Mouse (Mus musculus) heart, embryonic 13.5 days (tissue): ENCODE results near the gene Fry. TPM values are rescaled to one million over a fixed set of nuclear protein-coding genes. Genes with fewer than 3 reads are reported as not detected.

Experiments
- ATAC-seq: fragments of 200-750 bp; cut with Nextera tagmentation; 2 replicates; pipeline ENCODE4 v1.8.0; 2017; ENCODE audit warnings: moderate TSS enrichment; ENCODE audit not compliant: insufficient number of reproducible peaks, low FRiP score, low TSS enrichment; ENCODE audit errors: extremely low read depth
- H3K27ac ChIP-seq: fragments of 300-500 bp; sonication (generic); replicated peaks from 2 replicates; pipeline ENCODE4 v1.5.1; 2015; ENCODE audit warnings: moderate library complexity, mild to moderate bottlenecking, inconsistent platforms
- H3K27me3 ChIP-seq: fragments of 300-500 bp; sonication (generic); replicated peaks from 2 replicates; pipeline ENCODE4 v1.6.1; 2015; ENCODE audit warnings: mild to moderate bottlenecking, inconsistent platforms
- H3K36me3 ChIP-seq: fragments of 300-500 bp; sonication (generic); 2 replicates; pipeline ENCODE4 v1.6.1; 2015; ENCODE audit warnings: mild to moderate bottlenecking, inconsistent platforms
- H3K4me1 ChIP-seq: fragments of 300-500 bp; sonication (generic); 2 replicates; pipeline ENCODE4 v1.6.1; 2015; ENCODE audit warnings: inconsistent platforms
- H3K4me2 ChIP-seq: fragments of 300-500 bp; sonication (generic); 2 replicates; pipeline ENCODE4 v1.6.1; 2015; ENCODE audit warnings: inconsistent platforms, mild to moderate bottlenecking, moderate library complexity
- H3K4me3 ChIP-seq: fragments of 300-500 bp; sonication (generic); 2 replicates; pipeline ENCODE4 v1.5.1; 2015; ENCODE audit warnings: moderate library complexity, mild to moderate bottlenecking, inconsistent platforms
- H3K9ac ChIP-seq: fragments of 300-500 bp; sonication (generic); 2 replicates; pipeline ENCODE4 v1.6.1; 2015; ENCODE audit warnings: inconsistent platforms, mild to moderate bottlenecking, moderate library complexity
- H3K9me3 ChIP-seq: fragments of 300-500 bp; sonication (generic); 2 replicates; pipeline ENCODE4 v1.6.1; 2016; ENCODE audit warnings: inconsistent platforms
- WGBS: fragments of 180-500 bp; shearing (Covaris S2); methylation state at CpG from one replicate; pipeline ENCODE4 v1.1.7; 2015; ENCODE audit warnings: mixed read lengths; 5-methylcytosine and 5-hydroxymethylcytosine counted together
- polyA plus RNA-seq: library from polyadenylated mRNA; unstranded; fragments of >200 nt; fragmentation: Nextera tagmentation; extraction: Ambion mirVana; gene quantifications from 2 replicates; pipeline ENCODE4 v1.2.1, GENCODE M21; 2015

Fry gene
- polyA plus RNA-seq, 1 experiment from 2014 or later = 20.0 TPM

- peaks cover 7% of the 10 kb centered on the region for H3K9me3 ChIP-seq
- WGBS = 65% methylated on average over 6 of the region's 6 CpGs
- H3K4me3 ChIP-seq = no peak overlapping the region
- no peak overlapping the region for H3K9ac ChIP-seq
- peaks cover 17% of the 10 kb centered on the region for H3K4me1 ChIP-seq
- H3K27me3 ChIP-seq = no peaks in the 10 kb centered on the region
- no peak overlapping the region for H3K27ac ChIP-seq
- no peak overlapping the region for H3K4me2 ChIP-seq
- H3K36me3 ChIP-seq = 0 out of 2 replicates have a peak, but pooled peaks cover 3% of the 10 kb centered on the region
- no peak for ATAC-seq
Observed at GRCm38 (mm10) chr5:150173869-150174268, 55.4 kb downstream of the Fry start.

GRCm38 (mm10) chr5:150174950-150175349 is 56.5 kb downstream of the Fry start:
- no peak for ATAC-seq
- peaks cover 7% of the 10 kb centered on the region for H3K9me3 ChIP-seq
- peaks cover 17% of the 10 kb centered on the region for H3K4me1 ChIP-seq
- no peak overlapping the region for H3K27ac ChIP-seq
- H3K36me3 ChIP-seq = 0 out of 2 replicates have a peak, but pooled peaks cover 3% of the 10 kb centered on the region
- H3K27me3 ChIP-seq = no peaks in the 10 kb centered on the region
- H3K4me3 ChIP-seq = no peak overlapping the region
- no peak overlapping the region for H3K4me2 ChIP-seq
- H3K9ac ChIP-seq = no peak overlapping the region

- 74% methylated on average over 13 of the region's 13 CpGs for WGBS
- Histone ChIP-seq H3K4me2 (no peak overlapping the region), H3K9me3 (peaks cover 7% of the 10 kb centered on the region), H3K4me1 (peaks cover 11% of the 10 kb centered on the region), H3K27ac (no peak overlapping the region), H3K9ac (no peak overlapping the region), H3K4me3 (no peak overlapping the region), H3K27me3 (no peaks in the 10 kb centered on the region), H3K36me3 (0 out of 2 replicates have a peak, but pooled peaks cover 3% of the 10 kb centered on the region)
- ATAC-seq = no peak
Observed at GRCm38 (mm10) chr5:150176251-150177015, 58.0 kb downstream of the Fry start.

- Histone ChIP-seq H3K36me3 (0 out of 2 replicates have a peak, but pooled peaks cover 3% of the 10 kb centered on the region), H3K4me3 (no peak overlapping the region), H3K27me3 (no peaks in the 10 kb centered on the region), H3K27ac (no peak overlapping the region), H3K4me2 (no peak overlapping the region), H3K9me3 (peaks cover 7% of the 10 kb centered on the region), H3K9ac (no peak overlapping the region), H3K4me1 (peaks cover 5% of the 10 kb centered on the region)
- no peak for ATAC-seq
- WGBS = 71% methylated on average over 1 of the region's 1 CpGs
Observed at GRCm38 (mm10) chr5:150177757-150178156, 59.3 kb downstream of the Fry start.

- no peak for ATAC-seq
- H3K4me3 ChIP-seq = no peak overlapping the region
- H3K4me2 ChIP-seq = no peak overlapping the region
- no peak overlapping the region for H3K9ac ChIP-seq
- no peaks in the 10 kb centered on the region for H3K27me3 ChIP-seq
- H3K27ac ChIP-seq = no peak overlapping the region
- WGBS = 84% methylated on average over 1 of the region's 2 CpGs
- H3K4me1 ChIP-seq = peaks cover 5% of the 10 kb centered on the region
- H3K9me3 ChIP-seq = peaks cover 12% of the 10 kb centered on the region
- H3K36me3 ChIP-seq = peaks cover 3% of the 10 kb centered on the region; the same call in 1 of the 2 replicates
Observed at GRCm38 (mm10) chr5:150178194-150178801, 59.9 kb downstream of the Fry start.

- ATAC-seq = no peak
- Histone ChIP-seq H3K4me3 (no peak overlapping the region), H3K4me1 (peaks cover 5% of the 10 kb centered on the region), H3K27ac (0 out of 2 replicates have a peak overlapping the region, but pooled peaks have one; percentile 42), H3K36me3 (no peaks in the 10 kb centered on the region; the same call in 1 of the 2 replicates), H3K4me2 (no peak overlapping the region), H3K9me3 (peaks cover 4% of the 10 kb centered on the region; the same call in 1 of the 2 replicates), H3K9ac (no peak overlapping the region), H3K27me3 (no peaks in the 10 kb centered on the region)
- WGBS = 73% methylated on average over 1 of the region's 1 CpGs
Observed at GRCm38 (mm10) chr5:150180985-150181607, 62.7 kb downstream of the Fry start.

GRCm38 (mm10) chr5:150184959-150185358 is 66.5 kb downstream of the Fry start:
- H3K4me1 ChIP-seq = no peaks in the 10 kb centered on the region
- no peaks in the 10 kb centered on the region for H3K27me3 ChIP-seq
- peaks cover 4% of the 10 kb centered on the region; the same call in 1 of the 2 replicates for H3K9me3 ChIP-seq
- WGBS = 93% methylated on average over 3 of the region's 3 CpGs
- H3K36me3 ChIP-seq = no peaks in the 10 kb centered on the region; the same call in 1 of the 2 replicates
- H3K4me2 ChIP-seq = no peak overlapping the region
- no peak overlapping the region for H3K4me3 ChIP-seq
- H3K9ac ChIP-seq = no peak overlapping the region
- no peak overlapping the region for H3K27ac ChIP-seq
- ATAC-seq = no peak

GRCm38 (mm10) chr5:150186121-150186520 is 67.7 kb downstream of the Fry start:
- no peak overlapping the region for H3K4me3 ChIP-seq
- no peaks in the 10 kb centered on the region for H3K4me1 ChIP-seq
- H3K9me3 ChIP-seq = peaks cover 16% of the 10 kb centered on the region
- no peaks in the 10 kb centered on the region for H3K27me3 ChIP-seq
- H3K4me2 ChIP-seq = no peak overlapping the region
- WGBS = 73% methylated on average over 4 of the region's 4 CpGs
- peaks cover 8% of the 10 kb centered on the region; the same call in 1 of the 2 replicates for H3K36me3 ChIP-seq
- ATAC-seq = no peak
- no peak overlapping the region for H3K9ac ChIP-seq
- no peak overlapping the region for H3K27ac ChIP-seq

- no peak overlapping the region for H3K4me2 ChIP-seq
- peaks cover 8% of the 10 kb centered on the region; the same call in 1 of the 2 replicates for H3K36me3 ChIP-seq
- no peaks in the 10 kb centered on the region for H3K4me1 ChIP-seq
- H3K9me3 ChIP-seq = peaks cover 18% of the 10 kb centered on the region
- no peak for ATAC-seq
- H3K27me3 ChIP-seq = no peaks in the 10 kb centered on the region
- H3K27ac ChIP-seq = no peak overlapping the region
- H3K4me3 ChIP-seq = no peak overlapping the region
- H3K9ac ChIP-seq = no peak overlapping the region
- 81% methylated on average over 4 of the region's 4 CpGs for WGBS
Observed at GRCm38 (mm10) chr5:150186676-150187075, 68.2 kb downstream of the Fry start.

- Histone ChIP-seq H3K9me3 (peaks cover 16% of the 10 kb centered on the region), H3K36me3 (peaks cover 8% of the 10 kb centered on the region; the same call in 1 of the 2 replicates), H3K9ac (no peak overlapping the region), H3K27ac (no peak overlapping the region), H3K4me3 (no peak overlapping the region), H3K4me2 (no peak overlapping the region), H3K27me3 (no peaks in the 10 kb centered on the region), H3K4me1 (no peaks in the 10 kb centered on the region)
- ATAC-seq = no peak
- 78% methylated on average over 4 of the region's 4 CpGs for WGBS
Observed at GRCm38 (mm10) chr5:150188031-150188430, 69.6 kb downstream of the Fry start.
